Mouse (Mus musculus): ENCODE results near the gene Rps18. TPM values are rescaled to one million over a fixed set of nuclear protein-coding genes. Genes with fewer than 3 reads are reported as not detected.
"Not testable (repeated sequence)": the region's sequence is repeated elsewhere in the genome, so short reads cannot be mapped to it uniquely, and the experiment has no call there.

Gene Rps18
- total RNA-seq, 4 experiments from 2014 or later: 668 to 711 (median 693) TPM

GRCm38 (mm10) chr17:33920282-33921097 lies 35.3 kb downstream of the Rps18 start:
- peak; percentile 79 for DNase-seq

DNA sequence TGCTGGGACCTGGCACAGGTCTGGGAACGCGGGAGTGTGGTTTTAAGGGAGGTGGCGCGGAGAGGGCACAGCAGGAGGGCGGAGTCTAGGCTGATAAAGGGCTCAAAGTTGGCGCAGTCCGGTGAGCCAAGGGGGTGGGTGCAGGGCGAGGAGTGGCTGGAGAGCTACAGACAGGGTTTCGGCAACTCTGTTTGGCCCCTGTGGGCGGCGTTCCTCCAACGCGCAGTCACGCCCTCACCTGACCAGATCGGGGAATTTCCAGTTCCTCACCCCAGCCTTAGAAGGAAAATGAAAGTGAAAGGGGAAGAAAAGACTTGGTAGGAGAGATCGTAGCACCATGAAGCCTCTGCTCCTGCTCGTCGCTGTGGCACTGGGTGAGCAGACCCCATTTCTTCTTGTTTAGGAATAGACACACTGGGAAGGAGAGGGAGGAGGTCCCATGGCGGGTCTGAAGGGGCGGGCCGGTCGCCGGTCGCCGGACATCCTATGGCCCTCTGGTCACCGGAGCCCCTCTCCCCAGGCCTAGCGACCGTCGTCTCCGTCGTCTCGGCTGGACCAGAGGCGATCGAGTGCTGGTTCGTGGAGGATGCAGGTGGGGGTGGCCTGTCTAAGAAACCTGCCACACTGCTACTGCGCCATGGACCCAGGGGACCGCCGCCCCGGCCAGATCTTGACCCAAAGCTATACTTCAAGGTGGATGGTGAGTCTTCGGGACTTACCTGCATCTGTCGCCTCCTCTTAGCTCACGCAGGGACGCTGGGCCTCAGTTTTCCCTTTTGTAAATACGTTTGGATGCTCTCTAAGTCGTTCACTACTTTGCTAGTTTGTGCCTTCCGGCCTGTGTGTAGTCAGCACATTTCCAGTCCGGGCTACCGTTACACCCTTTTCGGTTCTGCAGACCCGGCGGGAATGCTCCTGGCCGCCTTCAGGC lies 36.2 kb downstream of the Rps18 start:
- peak; percentile 90 for DNase-seq

- no peak for DNase-seq
Observed at GRCm38 (mm10) chr17:33918293-33919203, 37.3 kb downstream of the Rps18 start.

- DNase-seq: no peak
Observed at GRCm38 (mm10) chr17:33917656-33918292, 38.0 kb downstream of the Rps18 start.

DNA sequence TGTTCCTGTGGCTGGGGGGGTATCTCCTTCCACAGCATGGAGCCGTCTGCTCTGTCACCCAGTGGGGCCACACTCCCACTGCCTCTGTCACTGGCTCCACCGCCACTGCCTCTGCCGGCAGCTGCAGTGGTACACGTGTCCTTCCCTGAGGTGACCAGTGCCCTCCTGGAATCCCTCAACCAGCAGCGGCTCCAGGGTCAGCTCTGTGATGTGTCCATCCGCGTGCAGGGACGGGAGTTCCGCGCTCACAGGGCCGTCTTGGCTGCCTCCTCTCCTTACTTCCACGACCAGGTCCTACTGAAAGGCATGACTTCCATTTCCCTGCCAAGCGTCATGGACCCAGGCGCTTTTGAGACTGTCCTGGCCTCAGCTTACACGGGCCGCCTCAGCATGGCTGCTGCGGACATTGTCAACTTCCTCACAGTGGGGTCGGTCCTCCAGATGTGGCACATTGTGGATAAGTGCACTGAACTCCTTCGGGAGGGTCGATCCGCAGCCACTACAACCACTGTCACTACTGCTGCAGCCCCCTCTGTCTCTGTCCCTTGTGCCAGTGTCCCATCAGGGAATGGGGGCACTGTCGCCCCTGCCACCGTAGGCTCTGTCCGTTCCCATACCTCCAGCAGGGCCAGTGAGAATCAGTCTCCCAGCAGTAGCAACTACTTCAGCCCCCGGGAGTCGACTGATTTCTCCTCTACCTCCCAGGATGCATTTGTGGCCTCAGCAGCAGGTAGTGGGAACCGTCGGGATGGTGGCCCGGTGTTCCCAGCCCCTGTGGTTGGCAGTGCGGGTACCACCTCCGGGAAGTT lies 38.8 kb downstream of the Rps18 start:
- DNase-seq: peak; percentile 55

GRCm38 (mm10) chr17:33916294-33916693 lies 39.5 kb downstream of the Rps18 start:
- no peak for DNase-seq

- DNase-seq: peak; percentile 97
Observed at GRCm38 (mm10) chr17:33915671-33916250, 40.0 kb downstream of the Rps18 start, which contains the start of the genes Tapbp and Zbtb22. Tapbp (plus strand) TSS chr17:33915899. Zbtb22 (plus strand) TSS chr17:33915904.

DNA sequence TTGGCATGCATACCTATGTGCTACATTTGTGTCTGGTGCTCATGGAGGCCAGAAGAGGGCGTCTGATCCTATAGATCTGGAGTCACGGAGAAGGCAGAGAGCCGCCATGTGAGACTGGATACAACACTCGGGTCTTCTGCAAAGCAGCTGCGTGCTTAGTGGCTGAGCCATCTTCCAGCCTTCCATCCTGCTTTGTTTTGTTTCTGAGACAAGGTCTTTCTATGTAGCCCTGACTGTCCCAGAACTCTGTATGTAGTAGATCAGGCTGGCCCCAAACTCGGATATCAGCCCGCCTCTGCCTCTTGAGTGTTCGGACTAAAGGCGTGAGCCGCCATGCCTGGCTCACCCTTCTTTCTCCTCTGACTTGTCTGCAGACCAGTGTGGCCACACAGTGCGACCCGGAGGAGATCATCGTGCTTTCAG lies 40.8 kb downstream of the Rps18 start:
- DNase-seq: no peak

GRCm38 (mm10) chr17:33913905-33914304 lies 41.9 kb downstream of the Rps18 start:
- no peak for DNase-seq

- no peak for DNase-seq
Observed at GRCm38 (mm10) chr17:33913264-33913663, 42.5 kb downstream of the Rps18 start.

GRCm38 (mm10) chr17:33911813-33912414 lies 43.9 kb downstream of the Rps18 start:
- no peak for DNase-seq

GRCm38 (mm10) chr17:33911052-33911812 lies 44.6 kb downstream of the Rps18 start:
- DNase-seq: no peak

- no peak for DNase-seq
Observed at GRCm38 (mm10) chr17:33910346-33911051, 45.3 kb downstream of the Rps18 start.

DNA sequence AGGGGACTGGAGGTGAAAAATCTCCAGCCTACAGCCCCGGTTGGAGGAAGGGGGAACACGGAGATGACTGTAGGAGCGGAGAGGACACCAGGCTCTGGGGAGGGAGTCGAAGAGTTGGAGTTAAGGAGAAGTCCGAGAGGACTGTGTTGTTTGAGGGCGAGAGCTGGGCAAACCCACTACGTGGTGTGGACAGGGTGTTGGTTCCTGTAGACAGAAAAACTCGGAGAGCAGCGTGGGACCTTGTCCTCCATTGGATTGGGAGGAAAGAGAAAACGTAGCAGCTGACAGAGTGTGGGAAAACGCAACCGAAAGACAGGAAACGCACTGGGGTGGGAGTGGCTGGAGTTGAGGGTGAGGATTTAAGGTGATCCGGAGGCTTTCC lies 45.9 kb downstream of the Rps18 start:
- peak; percentile 66 for DNase-seq

- DNase-seq: peak; percentile 98
Observed at GRCm38 (mm10) chr17:33909077-33909868, 46.5 kb downstream of the Rps18 start, which contains the start of gene Daxx. Daxx (plus strand) TSS chr17:33909414.

GRCm38 (mm10) chr17:33908331-33909076 lies 47.3 kb downstream of the Rps18 start:
- no peak for DNase-seq

DNA sequence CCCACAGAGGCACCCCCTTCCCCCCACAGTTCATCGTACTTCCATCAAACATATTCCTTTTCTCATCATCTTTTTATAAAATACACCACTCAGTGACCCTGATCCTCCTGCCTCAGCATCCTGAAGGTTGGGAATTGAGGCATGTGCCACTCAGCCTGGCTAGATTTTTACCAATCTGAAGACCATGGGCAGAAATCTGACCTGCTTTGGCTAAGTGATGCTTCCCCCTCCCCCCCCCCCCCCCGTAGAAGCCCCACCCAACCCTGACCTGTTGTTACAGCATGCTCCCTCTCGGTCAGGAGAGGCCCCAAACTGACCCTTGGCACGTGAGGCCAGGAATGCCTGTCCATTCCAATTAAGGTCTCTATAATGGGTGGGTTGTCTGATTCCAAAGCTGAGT lies 51.0 kb downstream of the Rps18 start, which contains the start of gene Platr17:
Gene Platr17 (plus strand): TSS at position 301 of the 400 bp plus-strand sequence.
- DNase-seq: not testable (repeated sequence)

Measured in adrenal gland, adult 8-10 months (tissue).